Mouse (Mus musculus): ENCODE results near the gene Fgl2. TPM values are rescaled to one million over a fixed set of nuclear protein-coding genes. Genes with fewer than 3 reads are reported as not detected.
A peak's percentile ranks its signal among the peaks of the same experiment; 100 is the strongest.

Gene Fgl2
- polyA plus RNA-seq, 1 experiment from 2014 or later, result 40.2 TPM

- no peak for ATAC-seq (replicated peaks; ENCODE audit: extremely low read depth, insufficient read depth, low FRiP score)
- Histone ChIP-seq H3K27ac (ENCODE audit: low read length) (no peak overlapping the region), H3K27me3 (ENCODE audit: control insufficient read depth, insufficient read depth, low read length) (no peaks in the 10 kb centered on the region), H3K36me3 (ENCODE audit: control insufficient read depth, insufficient read depth) (no peaks in the 10 kb centered on the region), H3K4me1 (ENCODE audit: control insufficient read depth, insufficient read depth, low read length) (peaks cover 7% of the 10 kb centered on the region), H3K9me3 (replicated peaks; ENCODE audit: control insufficient read depth, low read length) (no peaks in the 10 kb centered on the region), H3K4me2 (ENCODE audit: low read depth, low read length) (no peak overlapping the region), H3K4me3 (ENCODE audit: low read length) (no peak overlapping the region), H3K9ac (ENCODE audit: low read length) (no peak overlapping the region)
- WGBS, result 75% methylated on average over 3 of the region's 3 CpGs
Measured at GRCm38 (mm10) chr5:21358648-21359047, 13.8 kb upstream of the Fgl2 start.

GRCm38 (mm10) chr5:21363343-21363742, 9.1 kb upstream of the Fgl2 start:
- no peak overlapping the region for H3K9ac ChIP-seq (ENCODE audit: low read length)
- no peak overlapping the region for H3K27ac ChIP-seq (ENCODE audit: low read length)
- 76% methylated on average over 3 of the region's 3 CpGs for WGBS
- no peak overlapping the region for H3K4me3 ChIP-seq (ENCODE audit: low read length)
- H3K4me1 ChIP-seq (ENCODE audit: control insufficient read depth, insufficient read depth, low read length), result no peaks in the 10 kb centered on the region
- H3K9me3 ChIP-seq (replicated peaks; ENCODE audit: control insufficient read depth, low read length), result no peaks in the 10 kb centered on the region
- no peaks in the 10 kb centered on the region for H3K27me3 ChIP-seq (ENCODE audit: control insufficient read depth, insufficient read depth, low read length)
- ATAC-seq (replicated peaks; ENCODE audit: extremely low read depth, insufficient read depth, low FRiP score), result no peak
- no peaks in the 10 kb centered on the region for H3K36me3 ChIP-seq (ENCODE audit: control insufficient read depth, insufficient read depth)
- H3K4me2 ChIP-seq (ENCODE audit: low read depth, low read length), result no peak overlapping the region

- no peaks in the 10 kb centered on the region for H3K4me1 ChIP-seq (ENCODE audit: control insufficient read depth, insufficient read depth, low read length)
- WGBS, result 58% methylated on average over 4 of the region's 4 CpGs
- no peaks in the 10 kb centered on the region for H3K36me3 ChIP-seq (ENCODE audit: control insufficient read depth, insufficient read depth)
- H3K9ac ChIP-seq (ENCODE audit: low read length), result no peak overlapping the region
- H3K4me3 ChIP-seq (ENCODE audit: low read length), result no peak overlapping the region
- H3K27ac ChIP-seq (ENCODE audit: low read length), result no peak overlapping the region
- no peaks in the 10 kb centered on the region for H3K27me3 ChIP-seq (ENCODE audit: control insufficient read depth, insufficient read depth, low read length)
- no peak overlapping the region for H3K4me2 ChIP-seq (ENCODE audit: low read depth, low read length)
- no peaks in the 10 kb centered on the region for H3K9me3 ChIP-seq (replicated peaks; ENCODE audit: control insufficient read depth, low read length)
- ATAC-seq (replicated peaks; ENCODE audit: extremely low read depth, insufficient read depth, low FRiP score), result no peak
Measured at GRCm38 (mm10) chr5:21366338-21367053, 5.9 kb upstream of the Fgl2 start.

GRCm38 (mm10) chr5:21367514-21367913, 4.9 kb upstream of the Fgl2 start:
- no peak overlapping the region for H3K9ac ChIP-seq (ENCODE audit: low read length)
- no peaks in the 10 kb centered on the region for H3K9me3 ChIP-seq (replicated peaks; ENCODE audit: control insufficient read depth, low read length)
- no peak overlapping the region for H3K27ac ChIP-seq (ENCODE audit: low read length)
- H3K4me3 ChIP-seq (ENCODE audit: low read length), result no peak overlapping the region
- H3K27me3 ChIP-seq (ENCODE audit: control insufficient read depth, insufficient read depth, low read length), result no peaks in the 10 kb centered on the region
- no peaks in the 10 kb centered on the region for H3K36me3 ChIP-seq (ENCODE audit: control insufficient read depth, insufficient read depth)
- ATAC-seq (replicated peaks; ENCODE audit: extremely low read depth, insufficient read depth, low FRiP score), result no peak
- peaks cover 6% of the 10 kb centered on the region for H3K4me1 ChIP-seq (ENCODE audit: control insufficient read depth, insufficient read depth, low read length)
- WGBS, result 54% methylated on average over 2 of the region's 2 CpGs
- H3K4me2 ChIP-seq (ENCODE audit: low read depth, low read length), result no peak overlapping the region

GRCm38 (mm10) chr5:21370218-21370947, 2.1 kb upstream of the Fgl2 start:
- Histone ChIP-seq H3K27ac (ENCODE audit: low read length) (no peak overlapping the region), H3K4me1 (ENCODE audit: control insufficient read depth, insufficient read depth, low read length) (peaks cover 6% of the 10 kb centered on the region), H3K36me3 (ENCODE audit: control insufficient read depth, insufficient read depth) (no peaks in the 10 kb centered on the region), H3K9me3 (replicated peaks; ENCODE audit: control insufficient read depth, low read length) (no peaks in the 10 kb centered on the region), H3K27me3 (ENCODE audit: control insufficient read depth, insufficient read depth, low read length) (no peaks in the 10 kb centered on the region), H3K9ac (ENCODE audit: low read length) (no peak overlapping the region), H3K4me3 (ENCODE audit: low read length) (no peak overlapping the region), H3K4me2 (ENCODE audit: low read depth, low read length) (no peak overlapping the region)
- no peak for ATAC-seq (replicated peaks; ENCODE audit: extremely low read depth, insufficient read depth, low FRiP score)
- 83% methylated on average over 5 of the region's 5 CpGs for WGBS

GRCm38 (mm10) chr5:21371920-21372319, 522 bp upstream of the Fgl2 start:
- Histone ChIP-seq H3K9ac (ENCODE audit: low read length) (peak overlapping the region; percentile 79), H3K36me3 (ENCODE audit: control insufficient read depth, insufficient read depth) (0 out of 2 replicates have a peak, but pooled peaks cover 2% of the 10 kb centered on the region), H3K9me3 (replicated peaks; ENCODE audit: control insufficient read depth, low read length) (no peaks in the 10 kb centered on the region), H3K4me1 (ENCODE audit: control insufficient read depth, insufficient read depth, low read length) (peaks cover 6% of the 10 kb centered on the region), H3K27me3 (ENCODE audit: control insufficient read depth, insufficient read depth, low read length) (no peaks in the 10 kb centered on the region), H3K4me3 (ENCODE audit: low read length) (peak overlapping the region; percentile 64), H3K4me2 (ENCODE audit: low read depth, low read length) (peak overlapping the region; percentile 79), H3K27ac (ENCODE audit: low read length) (peak overlapping the region; percentile 72)
- WGBS, result 43% methylated on average over 5 of the region's 5 CpGs
- ATAC-seq (replicated peaks; ENCODE audit: extremely low read depth, insufficient read depth, low FRiP score), result no peak

- H3K9me3 ChIP-seq (replicated peaks; ENCODE audit: control insufficient read depth, low read length), result no peaks in the 10 kb centered on the region
- H3K9ac ChIP-seq (ENCODE audit: low read length), result peak overlapping the region; percentile 79
- peaks cover 6% of the 10 kb centered on the region for H3K4me1 ChIP-seq (ENCODE audit: control insufficient read depth, insufficient read depth, low read length)
- no peak for ATAC-seq (replicated peaks; ENCODE audit: extremely low read depth, insufficient read depth, low FRiP score)
- no peaks in the 10 kb centered on the region for H3K27me3 ChIP-seq (ENCODE audit: control insufficient read depth, insufficient read depth, low read length)
- H3K27ac ChIP-seq (ENCODE audit: low read length), result peak overlapping the region; percentile 72
- 0 out of 2 replicates have a peak, but pooled peaks cover 2% of the 10 kb centered on the region for H3K36me3 ChIP-seq (ENCODE audit: control insufficient read depth, insufficient read depth)
- H3K4me2 ChIP-seq (ENCODE audit: low read depth, low read length), result peak overlapping the region; percentile 79
- 45% methylated on average over 7 of the region's 7 CpGs for WGBS
- peak overlapping the region; percentile 64 for H3K4me3 ChIP-seq (ENCODE audit: low read length)
Measured at GRCm38 (mm10) chr5:21373180-21373518, 707 bp downstream of the Fgl2 start.

GRCm38 (mm10) chr5:21376935-21377334, 4.5 kb downstream of the Fgl2 start:
- Histone ChIP-seq H3K27me3 (ENCODE audit: control insufficient read depth, insufficient read depth, low read length) (no peaks in the 10 kb centered on the region), H3K9ac (ENCODE audit: low read length) (no peak overlapping the region), H3K36me3 (ENCODE audit: control insufficient read depth, insufficient read depth) (0 out of 2 replicates have a peak, but pooled peaks cover 2% of the 10 kb centered on the region), H3K4me2 (ENCODE audit: low read depth, low read length) (no peak overlapping the region), H3K9me3 (replicated peaks; ENCODE audit: control insufficient read depth, low read length) (no peaks in the 10 kb centered on the region), H3K27ac (ENCODE audit: low read length) (no peak overlapping the region), H3K4me1 (ENCODE audit: control insufficient read depth, insufficient read depth, low read length) (peaks cover 2% of the 10 kb centered on the region), H3K4me3 (ENCODE audit: low read length) (no peak overlapping the region)
- WGBS, result 58% methylated on average over 4 of the region's 4 CpGs
- no peak for ATAC-seq (replicated peaks; ENCODE audit: extremely low read depth, insufficient read depth, low FRiP score)

GRCm38 (mm10) chr5:21378397-21378796, 6.0 kb downstream of the Fgl2 start:
- H3K4me3 ChIP-seq (ENCODE audit: low read length), result no peak overlapping the region
- H3K9ac ChIP-seq (ENCODE audit: low read length), result no peak overlapping the region
- H3K9me3 ChIP-seq (replicated peaks; ENCODE audit: control insufficient read depth, low read length), result no peaks in the 10 kb centered on the region
- H3K4me2 ChIP-seq (ENCODE audit: low read depth, low read length), result no peak overlapping the region
- no peak overlapping the region for H3K27ac ChIP-seq (ENCODE audit: low read length)
- WGBS, result 60% methylated on average over 2 of the region's 2 CpGs
- H3K27me3 ChIP-seq (ENCODE audit: control insufficient read depth, insufficient read depth, low read length), result no peaks in the 10 kb centered on the region
- 0 out of 2 replicates have a peak, but pooled peaks cover 2% of the 10 kb centered on the region for H3K36me3 ChIP-seq (ENCODE audit: control insufficient read depth, insufficient read depth)
- ATAC-seq (replicated peaks; ENCODE audit: extremely low read depth, insufficient read depth, low FRiP score), result no peak
- peaks cover 12% of the 10 kb centered on the region for H3K4me1 ChIP-seq (ENCODE audit: control insufficient read depth, insufficient read depth, low read length)
